Mouse (Mus musculus): ENCODE data around the gene Htatip2.

DNA sequence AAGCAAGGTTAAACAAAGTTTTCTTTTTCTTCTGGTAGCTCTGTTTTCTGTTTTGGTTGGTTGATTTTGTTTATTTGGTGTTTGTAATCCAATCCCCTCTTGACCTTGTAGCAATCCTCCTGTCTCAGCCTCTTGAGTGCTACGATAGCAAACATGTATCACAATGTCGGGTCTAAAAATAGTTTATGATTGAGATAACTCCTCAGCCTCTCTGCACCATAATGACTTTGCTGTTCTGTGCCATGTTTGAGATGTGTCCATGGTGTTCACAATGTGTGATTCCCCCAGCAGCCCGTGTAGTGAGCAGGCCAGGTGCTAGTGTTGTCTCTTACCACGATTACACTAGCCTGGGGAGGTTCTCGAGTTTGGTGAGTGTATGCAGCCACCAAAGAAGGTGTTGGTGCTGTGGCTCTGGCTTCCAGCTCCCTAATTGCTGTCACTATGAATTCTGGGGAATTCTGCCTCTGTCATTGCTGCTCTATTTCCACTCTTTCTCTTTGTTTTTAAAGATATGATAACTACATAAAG is 45.8 kb downstream of the Htatip2 start:
- TF ChIP-seq TAL1 (IDR thresholded peaks at IDR 0.05; ENCODE audit: low read length), result no peak
- no peak for TF ChIP-seq GATA1 (IDR thresholded peaks at IDR 0.05; ENCODE audit: low read length)

All from erythroblast, embryonic 14.5 days (primary cell).